19 mouse cellular contexts compared by ENCODE assay signal in the genomic region with DNA sequence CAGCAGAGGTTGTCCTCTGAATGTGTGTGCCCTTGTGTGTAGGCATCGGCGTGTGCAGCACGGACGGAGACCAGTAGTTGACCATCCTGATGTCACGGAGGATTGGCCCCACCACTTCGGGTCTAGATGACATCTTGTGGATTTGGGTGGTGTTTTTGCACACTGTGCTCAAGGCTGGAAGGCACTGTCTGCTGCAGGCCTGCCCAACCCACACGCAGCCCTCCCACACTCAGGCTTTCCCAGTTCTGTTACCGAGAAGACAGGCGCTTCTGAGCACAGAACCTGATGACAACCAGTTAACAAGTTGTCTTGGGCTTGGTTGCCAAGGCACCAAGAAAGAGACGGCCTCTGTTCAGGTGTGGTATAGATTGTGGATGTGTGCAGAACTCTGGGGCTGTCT.
DNase-seq lines count a peak whose midpoint lies in the region; ATAC-seq and TF ChIP-seq lines count a peak whose summit lies in the region.
"Had no signal": no experiment of that assay in that cellular context is flagged by ENCODE, and none has a peak within 500 bp of the region (broad histone marks: within the 10 kb centered on the region; RNA-seq: fewer than 3 reads in every experiment).

No protein-coding gene starts in this region.

- no peak overlapping the region for H3K27ac ChIP-seq in midbrain, embryonic 11.5 days (ENCODE audit: low read depth, low read length)
- no peak overlapping the region for H3K27ac ChIP-seq in midbrain, postnatal 0 days (ENCODE audit: low read depth, low read length)
- H3K27ac ChIP-seq: heart, embryonic 10.5 days; hindbrain, embryonic 14.5 days; intestine, embryonic 15.5 days; limb, embryonic 15.5 days; neural tube, embryonic 13.5 days had no signal

- no peak for TF ChIP-seq CTCF in midbrain, postnatal 0 days (IDR thresholded peaks at IDR 0.05)

- H3K9ac ChIP-seq in midbrain, embryonic 11.5 days (ENCODE audit: low read length) = no peak overlapping the region
- H3K9ac ChIP-seq in midbrain, postnatal 0 days (replicated peaks; ENCODE audit: low read length, poor library complexity, severe bottlenecking) = no peak overlapping the region
- H3K9ac ChIP-seq: hindbrain, embryonic 14.5 days; intestine, embryonic 15.5 days; limb, embryonic 15.5 days; neural tube, embryonic 13.5 days had no signal

- H3K4me3 ChIP-seq in midbrain, embryonic 11.5 days (ENCODE audit: low read depth, low read length) = no peak overlapping the region
- no peak overlapping the region for H3K4me3 ChIP-seq in midbrain, postnatal 0 days (ENCODE audit: low read depth, low read length)
- H3K4me3 ChIP-seq: heart, embryonic 10.5 days; intestine, embryonic 15.5 days; limb, embryonic 15.5 days; neural tube, embryonic 13.5 days had no signal

- 93% methylated on average over 10 of the region's 10 CpGs for WGBS in midbrain, embryonic 11.5 days
- WGBS in midbrain, postnatal 0 days = 92% methylated on average over 10 of the region's 10 CpGs

- no peaks in the 10 kb centered on the region for H3K9me3 ChIP-seq in midbrain, embryonic 11.5 days (ENCODE audit: control insufficient read depth, low read length)
- no peaks in the 10 kb centered on the region for H3K9me3 ChIP-seq in midbrain, postnatal 0 days (ENCODE audit: low read length)
- H3K9me3 ChIP-seq: heart, embryonic 10.5 days; intestine, embryonic 15.5 days; limb, embryonic 15.5 days; neural tube, embryonic 13.5 days had no signal

- intact Hi-C loops in left cerebral cortex, postnatal 36 days (cut with DNase I) = loop anchor here (10.0 kb wide), 1 partner anchor 74 kb away; no protein-coding TSS in a partner anchor

- peak; percentile 31 for DNase-seq in midbrain, embryonic 11.5 days (ENCODE audit: low spot score, missing footprints)
- DNase-seq in midbrain, postnatal 0 days (ENCODE audit: low spot score) = no peak
- DNase-seq in layer of hippocampus, adult 9-11 months = peak; percentile 80
- peak; percentile 71 to 80 for DNase-seq in left cerebral cortex, postnatal 36 days (ENCODE audit: low spot score in 2 of 2)
- no peak for DNase-seq in thymus, postnatal 36 days
- DNase-seq in thymus, adult 18-20 months = no peak
- DNase-seq: adrenal gland, postnatal 10 days; cerebellum, adult 11-12 months; cerebellum, postnatal 36 days; heart, postnatal 10 days; lung, postnatal 14 days; thymus, postnatal 4 days had no signal

- no peaks in the 10 kb centered on the region for H3K4me1 ChIP-seq in midbrain, embryonic 11.5 days (ENCODE audit: control insufficient read depth, insufficient read depth, low read length)
- H3K4me1 ChIP-seq in midbrain, postnatal 0 days (ENCODE audit: insufficient read depth, low read length) = no peaks in the 10 kb centered on the region
- H3K4me1 ChIP-seq: intestine, embryonic 15.5 days; neural tube, embryonic 13.5 days had no signal

- H3K36me3 ChIP-seq in midbrain, embryonic 11.5 days (ENCODE audit: control insufficient read depth, insufficient read depth, low read length) = no peaks in the 10 kb centered on the region
- no peaks in the 10 kb centered on the region for H3K36me3 ChIP-seq in midbrain, postnatal 0 days (ENCODE audit: insufficient read depth, low read length)
- H3K36me3 ChIP-seq: heart, embryonic 10.5 days; intestine, embryonic 15.5 days; limb, embryonic 15.5 days; neural tube, embryonic 13.5 days had no signal

- no peak overlapping the region for H3K4me2 ChIP-seq in midbrain, embryonic 11.5 days
- no peak overlapping the region for H3K4me2 ChIP-seq in midbrain, postnatal 0 days (ENCODE audit: low read depth, low read length, poor library complexity, severe bottlenecking)
- H3K4me2 ChIP-seq: hindbrain, embryonic 14.5 days; intestine, embryonic 15.5 days; limb, embryonic 15.5 days; neural tube, embryonic 13.5 days had no signal

- ATAC-seq in midbrain, embryonic 11.5 days (ENCODE audit: low FRiP score) = no peak
- no peak for ATAC-seq in midbrain, postnatal 0 days (ENCODE audit: low FRiP score)
- no peak for ATAC-seq in CD4-positive, CD25-positive, alpha-beta regulatory T cell, adult 4 months
- ATAC-seq: forebrain, embryonic 16.5 days; intestine, embryonic 15.5 days had no signal

- no peaks in the 10 kb centered on the region for H3K27me3 ChIP-seq in midbrain, embryonic 11.5 days (ENCODE audit: control insufficient read depth, insufficient read depth, low read length)
- no peaks in the 10 kb centered on the region for H3K27me3 ChIP-seq in midbrain, postnatal 0 days (ENCODE audit: insufficient read depth, low read length)
- H3K27me3 ChIP-seq: intestine, embryonic 15.5 days; limb, embryonic 15.5 days; neural tube, embryonic 13.5 days had no signal

Comparison
In these comparisons a context has a peak if more than half of its experiments do, and no peak if none do; other contexts are left out.
1. DNase-seq: peak in midbrain, embryonic 11.5 days (single experiment), layer of hippocampus, adult 9-11 months (single experiment) and left cerebral cortex, postnatal 36 days (2 of 2); none in midbrain, postnatal 0 days (single experiment), thymus, postnatal 36 days (0 of 2) and thymus, adult 18-20 months (0 of 2).